Mouse (Mus musculus) kidney, adult 2 months (tissue): ENCODE measurements at regions not wholly inside any gene's neighbourhood (a gene's known extent, or its start where the extent isn't known, plus 50 kb on each side); places are given as distances from the start of the nearest gene placed in this dataset.

ENCODE experiments used
- CTCF ChIP-seq: fragments of 200-500 bp; conservative IDR thresholded peaks from 2 replicates; pipeline ENCODE4 v1.5.1; 2011; ENCODE audit warnings: low read depth, mild to moderate bottlenecking, control low read depth, low read length, moderate library complexity, mixed read lengths; ENCODE audit not compliant: insufficient read depth, insufficient read length
- POLR2A ChIP-seq: fragments of 200-500 bp; IDR thresholded peaks from one replicate; pipeline ENCODE4 v1.6.1; 2011; ENCODE audit warnings: low read depth, low read length, control low read depth

DNA sequence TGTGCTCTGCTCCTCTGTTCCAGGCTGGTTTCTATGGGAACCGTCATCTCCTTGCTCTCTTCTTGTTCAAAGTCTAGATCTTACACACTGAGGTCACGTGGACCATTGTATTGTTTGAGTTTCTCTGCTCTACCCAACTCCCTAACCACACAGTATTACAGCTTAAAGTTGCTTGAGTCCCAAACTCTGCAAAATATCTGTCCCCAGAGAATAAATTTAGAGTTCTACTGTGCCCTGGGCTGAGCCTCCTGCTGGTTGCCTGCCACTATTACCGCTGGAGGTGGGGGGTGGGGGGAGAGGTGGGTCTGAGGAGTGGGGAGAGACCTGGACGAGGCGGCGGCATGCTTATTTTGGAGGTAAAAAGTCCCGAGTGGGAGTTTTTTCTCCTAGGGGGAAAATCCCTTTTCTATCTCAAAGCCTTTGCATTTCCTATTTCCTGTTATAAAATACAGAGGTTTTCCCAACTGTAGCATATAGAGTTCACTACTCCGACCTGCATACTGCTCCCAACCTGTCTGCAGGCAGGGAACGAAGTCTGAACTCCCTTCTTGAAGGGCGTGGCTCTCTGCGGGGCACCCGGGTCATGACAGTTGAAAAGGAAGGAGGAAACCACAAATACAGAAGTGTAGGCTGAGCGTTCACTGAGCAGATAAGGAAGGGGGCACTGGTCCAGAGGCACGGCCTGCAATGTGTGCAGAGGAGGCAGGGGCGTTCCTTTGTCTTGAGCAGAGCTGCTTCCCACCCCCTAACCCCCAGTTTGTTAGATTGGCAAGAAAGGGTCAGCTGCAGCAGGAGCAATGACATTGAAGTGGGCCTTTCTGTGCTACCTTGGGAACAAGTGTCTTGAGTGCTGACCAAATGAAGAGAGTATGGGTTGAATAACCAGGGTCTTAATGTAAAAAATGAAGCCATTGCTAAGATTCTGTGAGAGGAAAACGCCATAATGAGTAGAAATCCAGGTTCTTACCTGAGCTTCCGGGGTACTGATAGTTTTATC, 188.7 kb downstream of the Akap7 start:
- TF ChIP-seq POLR2A (no peak), CTCF (no peak)
